Mouse (Mus musculus): Measurements from ENCODE around the gene 2010111I01Rik. TPM values are rescaled to one million over a fixed set of nuclear protein-coding genes. Genes with fewer than 3 reads are reported as not detected.
A peak's percentile ranks its signal among the peaks of the same experiment; 100 is the strongest.

2010111I01Rik gene
- polyA plus RNA-seq, 1 experiment from 2014 or later: 122 TPM

- Histone ChIP-seq H3K27me3 (ENCODE audit: low read depth, poor library complexity, severe bottlenecking) (no peaks in the 10 kb centered on the region), H3K27ac (no peak overlapping the region)
Observed at GRCm38 (mm10) chr13:63283236-63283635, 318.5 kb downstream of the 2010111I01Rik start.

GRCm38 (mm10) chr13:63284748-63285147 lies 320.1 kb downstream of the 2010111I01Rik start:
- H3K36me3 ChIP-seq: peaks cover 68% of the 10 kb centered on the region
- H3K27ac ChIP-seq: no peak overlapping the region
- DNase-seq (ENCODE audit: low spot score): no peak
- H3K9me3 ChIP-seq (replicated peaks): no peaks in the 10 kb centered on the region
- no peak overlapping the region for H3K4me3 ChIP-seq
- no peaks in the 10 kb centered on the region for H3K27me3 ChIP-seq (ENCODE audit: low read depth, poor library complexity, severe bottlenecking)
- peaks cover 65% of the 10 kb centered on the region for H3K4me1 ChIP-seq
- 95% methylated on average over 3 of the region's 3 CpGs for WGBS

More at GRCm38 (mm10) chr13:63283236-63283635, 318.5 kb downstream of the 2010111I01Rik start:
- Histone ChIP-seq H3K4me1 (peaks cover 65% of the 10 kb centered on the region), H3K9me3 (replicated peaks) (no peaks in the 10 kb centered on the region), H3K4me3 (no peak overlapping the region), H3K36me3 (peaks cover 59% of the 10 kb centered on the region)
- DNase-seq (ENCODE audit: low spot score): no peak

- no peaks in the 10 kb centered on the region for H3K27me3 ChIP-seq (ENCODE audit: low read depth, poor library complexity, severe bottlenecking)
- H3K4me1 ChIP-seq: peaks cover 59% of the 10 kb centered on the region
- no peak overlapping the region for H3K4me3 ChIP-seq
- H3K9me3 ChIP-seq (replicated peaks): no peaks in the 10 kb centered on the region
- H3K27ac ChIP-seq: no peak overlapping the region
- WGBS: 90% methylated on average over 11 of the region's 11 CpGs
- DNase-seq (ENCODE audit: low spot score): no peak
- peaks cover 85% of the 10 kb centered on the region for H3K36me3 ChIP-seq
Observed at GRCm38 (mm10) chr13:63286483-63287102, 321.9 kb downstream of the 2010111I01Rik start.

- Histone ChIP-seq H3K27me3 (ENCODE audit: low read depth, poor library complexity, severe bottlenecking) (no peaks in the 10 kb centered on the region), H3K27ac (peak overlapping the region; percentile 75), H3K36me3 (peaks cover 72% of the 10 kb centered on the region), H3K4me1 (peaks cover 62% of the 10 kb centered on the region), H3K4me3 (no peak overlapping the region), H3K9me3 (replicated peaks) (no peaks in the 10 kb centered on the region)
- no peak for DNase-seq (ENCODE audit: low spot score)
- WGBS: 53% methylated on average over 4 of the region's 4 CpGs
Observed at GRCm38 (mm10) chr13:63289152-63289551, 324.5 kb downstream of the 2010111I01Rik start.

GRCm38 (mm10) chr13:63289687-63290086 lies 325.0 kb downstream of the 2010111I01Rik start:
- H3K36me3 ChIP-seq: peaks cover 75% of the 10 kb centered on the region
- 62% methylated on average over 5 of the region's 5 CpGs for WGBS
- DNase-seq (ENCODE audit: low spot score): no peak
- H3K9me3 ChIP-seq (replicated peaks): no peaks in the 10 kb centered on the region
- H3K4me1 ChIP-seq: peaks cover 67% of the 10 kb centered on the region
- no peak overlapping the region for H3K4me3 ChIP-seq
- H3K27me3 ChIP-seq (ENCODE audit: low read depth, poor library complexity, severe bottlenecking): no peaks in the 10 kb centered on the region
- H3K27ac ChIP-seq: peak overlapping the region; percentile 61

GRCm38 (mm10) chr13:63290126-63290525 lies 325.4 kb downstream of the 2010111I01Rik start:
- peak overlapping the region; percentile 61 for H3K27ac ChIP-seq
- 91% methylated on average over 4 of the region's 4 CpGs for WGBS
- H3K4me3 ChIP-seq: no peak overlapping the region

GRCm38 (mm10) chr13:63291016-63291415 lies 326.3 kb downstream of the 2010111I01Rik start:
- Histone ChIP-seq H3K9me3 (replicated peaks) (no peaks in the 10 kb centered on the region), H3K27me3 (ENCODE audit: low read depth, poor library complexity, severe bottlenecking) (no peaks in the 10 kb centered on the region), H3K27ac (peak overlapping the region; percentile 61; the same call in 1 of the 2 replicates), H3K4me1 (peaks cover 71% of the 10 kb centered on the region), H3K4me3 (no peak overlapping the region), H3K36me3 (peaks cover 75% of the 10 kb centered on the region)
- no peak for DNase-seq (ENCODE audit: low spot score)
- 95% methylated on average over 6 of the region's 6 CpGs for WGBS

More at GRCm38 (mm10) chr13:63290126-63290525, 325.4 kb downstream of the 2010111I01Rik start:
- Histone ChIP-seq H3K27me3 (ENCODE audit: low read depth, poor library complexity, severe bottlenecking) (no peaks in the 10 kb centered on the region), H3K9me3 (replicated peaks) (no peaks in the 10 kb centered on the region), H3K36me3 (peaks cover 75% of the 10 kb centered on the region), H3K4me1 (peaks cover 72% of the 10 kb centered on the region)
- no peak for DNase-seq (ENCODE audit: low spot score)

GRCm38 (mm10) chr13:63293647-63294046 lies 329.0 kb downstream of the 2010111I01Rik start:
- Histone ChIP-seq H3K27ac (0 out of 2 replicates have a peak overlapping the region, but pooled peaks have one; percentile 67), H3K9me3 (replicated peaks) (no peaks in the 10 kb centered on the region), H3K27me3 (ENCODE audit: low read depth, poor library complexity, severe bottlenecking) (no peaks in the 10 kb centered on the region), H3K36me3 (peaks cover 76% of the 10 kb centered on the region), H3K4me1 (peaks cover 49% of the 10 kb centered on the region), H3K4me3 (no peak overlapping the region)
- no peak for DNase-seq (ENCODE audit: low spot score)
- WGBS: 40% methylated on average over 3 of the region's 3 CpGs

GRCm38 (mm10) chr13:63294359-63295193 lies 329.9 kb downstream of the 2010111I01Rik start:
- H3K4me1 ChIP-seq: peaks cover 40% of the 10 kb centered on the region
- H3K27ac ChIP-seq: peak overlapping the region; percentile 67
- no peak overlapping the region for H3K4me3 ChIP-seq
- peaks cover 81% of the 10 kb centered on the region for H3K36me3 ChIP-seq
- H3K27me3 ChIP-seq (ENCODE audit: low read depth, poor library complexity, severe bottlenecking): no peaks in the 10 kb centered on the region
- 45% methylated on average over 15 of the region's 15 CpGs for WGBS
- H3K9me3 ChIP-seq (replicated peaks): no peaks in the 10 kb centered on the region
- DNase-seq (ENCODE audit: low spot score): no peak

GRCm38 (mm10) chr13:63296300-63296699 lies 331.6 kb downstream of the 2010111I01Rik start:
- H3K27ac ChIP-seq: 0 out of 2 replicates have a peak overlapping the region, but pooled peaks have one; percentile 25

GRCm38 (mm10) chr13:63297003-63297402 lies 332.3 kb downstream of the 2010111I01Rik start:
- DNase-seq (ENCODE audit: low spot score): no peak
- Histone ChIP-seq H3K4me3 (no peak overlapping the region), H3K4me1 (peaks cover 48% of the 10 kb centered on the region), H3K9me3 (replicated peaks) (no peaks in the 10 kb centered on the region), H3K36me3 (peaks cover 83% of the 10 kb centered on the region), H3K27me3 (ENCODE audit: low read depth, poor library complexity, severe bottlenecking) (no peaks in the 10 kb centered on the region), H3K27ac (no peak overlapping the region)
- 92% methylated on average over 2 of the region's 2 CpGs for WGBS

More at GRCm38 (mm10) chr13:63296300-63296699, 331.6 kb downstream of the 2010111I01Rik start:
- Histone ChIP-seq H3K4me3 (no peak overlapping the region), H3K9me3 (replicated peaks) (no peaks in the 10 kb centered on the region), H3K36me3 (peaks cover 81% of the 10 kb centered on the region), H3K4me1 (peaks cover 41% of the 10 kb centered on the region), H3K27me3 (ENCODE audit: low read depth, poor library complexity, severe bottlenecking) (no peaks in the 10 kb centered on the region)
- no peak for DNase-seq (ENCODE audit: low spot score)
- WGBS: 95% methylated on average over 11 of the region's 11 CpGs

GRCm38 (mm10) chr13:63297933-63298332 lies 333.2 kb downstream of the 2010111I01Rik start:
- H3K36me3 ChIP-seq: peaks cover 87% of the 10 kb centered on the region
- H3K4me1 ChIP-seq: peaks cover 52% of the 10 kb centered on the region

GRCm38 (mm10) chr13:63298931-63299330 lies 334.2 kb downstream of the 2010111I01Rik start:
- Histone ChIP-seq H3K9me3 (replicated peaks) (no peaks in the 10 kb centered on the region), H3K4me3 (no peak overlapping the region), H3K27ac (no peak overlapping the region), H3K4me1 (peaks cover 46% of the 10 kb centered on the region), H3K27me3 (ENCODE audit: low read depth, poor library complexity, severe bottlenecking) (no peaks in the 10 kb centered on the region), H3K36me3 (peaks cover 97% of the 10 kb centered on the region)
- no peak for DNase-seq (ENCODE audit: low spot score)
- 93% methylated on average over 5 of the region's 5 CpGs for WGBS

More at GRCm38 (mm10) chr13:63297933-63298332, 333.2 kb downstream of the 2010111I01Rik start:
- Histone ChIP-seq H3K27ac (no peak overlapping the region), H3K4me3 (no peak overlapping the region), H3K9me3 (replicated peaks) (no peaks in the 10 kb centered on the region), H3K27me3 (ENCODE audit: low read depth, poor library complexity, severe bottlenecking) (no peaks in the 10 kb centered on the region)
- WGBS: 93% methylated on average over 3 of the region's 3 CpGs
- DNase-seq (ENCODE audit: low spot score): no peak
